Mouse (Mus musculus) layer of hippocampus, adult 18-20 months (tissue): Measurements from ENCODE around the gene Plagl1. TPM values are rescaled to one million over a fixed set of nuclear protein-coding genes. Genes with fewer than 3 reads are reported as not detected.

Experiments used
- total RNA-seq, 2 experiments: library from RNA; stranded (reverse); gene quantifications; 2 replicates each; pipeline ENCODE4 v1.2.3; 2021

Gene Plagl1
- total RNA-seq, 2 experiments from 2014 or later: 26.3 to 28.2 TPM

Other genes starting within 250 kb of the Plagl1 start
- gene Utrn, start 191.1 kb upstream of the Plagl1 start, total RNA-seq: 10 to 100 TPM; 32.8 to 34.3 TPM
- gene Stx11, start 96.2 kb upstream of the Plagl1 start, total RNA-seq: under 1 TPM; 0.13 to 0.37 TPM
- gene Sf3b5, start 55.2 kb upstream of the Plagl1 start, total RNA-seq: 10 to 100 TPM; 10.1 to 10.3 TPM
- gene Zc2hc1b, start 117.5 kb downstream of the Plagl1 start, total RNA-seq: not detected
- 10 to 100 TPM; 20.6 to 22.4 TPM for gene Ltv1, start 132.7 kb downstream of the Plagl1 start, total RNA-seq